20 mouse cellular contexts compared by ENCODE assay signal in the genomic region with DNA sequence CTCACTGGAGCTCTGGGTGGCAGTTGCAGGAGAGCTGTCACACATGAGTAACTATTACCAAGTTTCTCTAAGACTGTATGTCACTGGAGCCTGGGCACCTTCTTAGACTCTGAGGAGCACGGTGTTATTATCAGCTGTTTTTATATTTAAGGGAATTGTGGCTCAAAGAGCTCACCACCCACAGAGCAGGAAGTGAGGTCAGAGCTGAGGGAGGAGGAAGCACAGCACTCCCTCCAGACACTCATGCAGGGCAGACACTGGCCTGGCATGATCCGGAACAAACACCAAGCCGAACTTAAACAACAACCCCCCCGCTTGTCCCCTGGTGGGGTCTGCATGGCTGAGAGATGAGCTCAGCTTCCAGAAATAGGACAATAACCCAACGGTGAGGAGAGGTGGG. TPM values are rescaled to one million over a fixed set of nuclear protein-coding genes. Genes with fewer than 3 reads are reported as not detected.
DNase-seq lines count a peak whose midpoint lies in the region; ATAC-seq and TF ChIP-seq lines count a peak whose summit lies in the region.
"Had no signal": no experiment of that assay in that cellular context is flagged by ENCODE, and none has a peak within 500 bp of the region (broad histone marks: within the 10 kb centered on the region; RNA-seq: fewer than 3 reads in every experiment).

No protein-coding gene starts in this region.

- WGBS in heart, embryonic 16.5 days, result 29% methylated on average over 5 of the region's 5 CpGs
- WGBS in heart, embryonic 11.5 days (ENCODE audit: insufficient replicate concordance), result 36% methylated on average over 5 of the region's 5 CpGs
- 26% methylated on average over 5 of the region's 5 CpGs for WGBS in kidney, postnatal 0 days

- no peaks in the 10 kb centered on the region for H3K36me3 ChIP-seq in heart, embryonic 16.5 days (ENCODE audit: control insufficient read depth, insufficient read depth)
- H3K36me3 ChIP-seq in heart, embryonic 11.5 days (ENCODE audit: control insufficient read depth, insufficient read depth, low read length), result no peaks in the 10 kb centered on the region
- H3K36me3 ChIP-seq in kidney, postnatal 0 days (ENCODE audit: insufficient read depth, low read length), result no peaks in the 10 kb centered on the region
- H3K36me3 ChIP-seq: heart, embryonic 12.5 days; liver, embryonic 12.5 days; midbrain, embryonic 15.5 days; neural tube, embryonic 15.5 days had no signal

- TF ChIP-seq CTCF in kidney, postnatal 0 days (IDR thresholded peaks at IDR 0.05; ENCODE audit: low read depth), result no peak

- H3K9ac ChIP-seq in heart, embryonic 16.5 days (ENCODE audit: low read length), result no peak overlapping the region
- H3K9ac ChIP-seq in heart, embryonic 11.5 days (ENCODE audit: low read depth, low read length), result no peak overlapping the region
- no peak overlapping the region for H3K9ac ChIP-seq in kidney, postnatal 0 days (ENCODE audit: low read depth, low read length)
- H3K9ac ChIP-seq: heart, embryonic 12.5 days; liver, embryonic 12.5 days; midbrain, embryonic 15.5 days; neural tube, embryonic 15.5 days had no signal

- DNase-seq in kidney, postnatal 0 days (ENCODE audit: low spot score), result peak; percentile 11
- DNase-seq in kidney, adult 18-20 months, result no peak
- peak; percentile 48 for DNase-seq in retina, postnatal 1 day
- DNase-seq in retina, embryonic 14.5 days (ENCODE audit: low spot score), result no peak
- DNase-seq in Muller cell, postnatal 12 days (ENCODE audit: inconsistent ontology term), result no peak
- DNase-seq: adrenal gland, adult 2 months; B cell, adult 2 months; cerebellum, adult 8-10 months; gastrocnemius, adult 2 months; kidney, postnatal 25 days; right cerebral cortex, postnatal 4 days had no signal

- H3K4me3 ChIP-seq in heart, embryonic 16.5 days (ENCODE audit: low read length), result no peak overlapping the region
- no peak overlapping the region for H3K4me3 ChIP-seq in heart, embryonic 11.5 days (ENCODE audit: low read depth, low read length)
- no peak overlapping the region for H3K4me3 ChIP-seq in kidney, postnatal 0 days (replicated peaks; ENCODE audit: low read depth, low read length)
- H3K4me3 ChIP-seq: gastrocnemius, adult 2 months; heart, embryonic 12.5 days; liver, embryonic 12.5 days; midbrain, embryonic 15.5 days; neural tube, embryonic 15.5 days had no signal

- peaks cover 9% of the 10 kb centered on the region for H3K27me3 ChIP-seq in heart, embryonic 16.5 days (ENCODE audit: control insufficient read depth, insufficient read depth, low read length)
- H3K27me3 ChIP-seq in heart, embryonic 11.5 days (ENCODE audit: control insufficient read depth, insufficient read depth, low read length), result peaks cover 13% of the 10 kb centered on the region; the same call in 1 of the 2 replicates
- no peaks in the 10 kb centered on the region for H3K27me3 ChIP-seq in kidney, postnatal 0 days (ENCODE audit: insufficient read depth, low read length)
- H3K27me3 ChIP-seq: midbrain, embryonic 15.5 days; neural tube, embryonic 15.5 days had no signal

- no peak overlapping the region for H3K27ac ChIP-seq in heart, embryonic 16.5 days (ENCODE audit: low read length)
- H3K27ac ChIP-seq in heart, embryonic 11.5 days (ENCODE audit: low read depth, low read length), result no peak overlapping the region; the same call in 1 of the 2 replicates
- 0 out of 2 replicates have a peak overlapping the region, but pooled peaks have one; percentile 13 for H3K27ac ChIP-seq in kidney, postnatal 0 days
- H3K27ac ChIP-seq: gastrocnemius, adult 2 months; liver, embryonic 12.5 days; neural tube, embryonic 15.5 days; stomach, postnatal 0 days had no signal

- H3K9me3 ChIP-seq in heart, embryonic 16.5 days (replicated peaks; ENCODE audit: control insufficient read depth, low read length), result no peaks in the 10 kb centered on the region
- no peaks in the 10 kb centered on the region for H3K9me3 ChIP-seq in heart, embryonic 11.5 days (replicated peaks; ENCODE audit: control insufficient read depth, low read length)
- H3K9me3 ChIP-seq in kidney, postnatal 0 days (replicated peaks; ENCODE audit: low read length), result peaks cover 4% of the 10 kb centered on the region; the same call in 1 of the 2 replicates
- H3K9me3 ChIP-seq: heart, embryonic 12.5 days; liver, embryonic 12.5 days; midbrain, embryonic 15.5 days; neural tube, embryonic 15.5 days had no signal

- H3K4me2 ChIP-seq in heart, embryonic 16.5 days (ENCODE audit: low read depth, low read length), result no peak overlapping the region
- no peak overlapping the region for H3K4me2 ChIP-seq in heart, embryonic 11.5 days
- no peak overlapping the region for H3K4me2 ChIP-seq in kidney, postnatal 0 days (ENCODE audit: low read length)
- H3K4me2 ChIP-seq: heart, embryonic 12.5 days; liver, embryonic 12.5 days; midbrain, embryonic 15.5 days; neural tube, embryonic 15.5 days had no signal

- peak; percentile 49; the same call in 1 of the 2 replicates for ATAC-seq in heart, embryonic 16.5 days (replicated peaks; ENCODE audit: extremely low read depth, insufficient read depth, low FRiP score)
- ATAC-seq in heart, embryonic 11.5 days (replicated peaks; ENCODE audit: insufficient number of reproducible peaks, low FRiP score, low TSS enrichment), result no peak
- ATAC-seq in kidney, postnatal 0 days (replicated peaks; ENCODE audit: low FRiP score, low read depth), result no peak; the same call in 1 of the 2 replicates
- ATAC-seq: forebrain, embryonic 16.5 days; intestine, embryonic 16.5 days; liver, embryonic 12.5 days; midbrain, embryonic 15.5 days had no signal

- peaks cover 4% of the 10 kb centered on the region; the same call in 1 of the 2 replicates for H3K4me1 ChIP-seq in heart, embryonic 16.5 days (ENCODE audit: control insufficient read depth, insufficient read depth, low read length)
- peaks cover 18% of the 10 kb centered on the region for H3K4me1 ChIP-seq in heart, embryonic 11.5 days (ENCODE audit: control insufficient read depth, insufficient read depth, low read length)
- peaks cover 8% of the 10 kb centered on the region; the same call in 1 of the 2 replicates for H3K4me1 ChIP-seq in kidney, postnatal 0 days (replicated peaks; ENCODE audit: insufficient read depth, low read length)
- H3K4me1 ChIP-seq: liver, embryonic 12.5 days had no signal

RNA-seq across cellular contexts. Expression of gene Sez6l, which starts 51.7 kb away (rescaled TPM):
- 0.34 and 0.39 TPM in 2 replicates for polyA plus RNA-seq in heart, embryonic 16.5 days (2015; fragmentation: Nextera tagmentation; extraction: Ambion mirVana)
- polyA plus RNA-seq in heart, embryonic 11.5 days (2014; fragmentation: Nextera tagmentation; extraction: Ambion mirVana), result 0.10 TPM in 1 of 2 replicates, not detected in the other
- polyA plus RNA-seq in kidney, postnatal 0 days (2015; fragmentation: Nextera tagmentation; extraction: Ambion mirVana), result 0.28 and 0.37 TPM in 2 replicates

Comparison
In these comparisons a context has a peak if more than half of its experiments do, and no peak if none do; other contexts are left out.
1. DNase-seq: peak in kidney, postnatal 0 days (single experiment) and retina, postnatal 1 day (single experiment); none in kidney, adult 18-20 months (single experiment), retina, embryonic 14.5 days (single experiment) and Muller cell, postnatal 12 days (single experiment).